Mouse (Mus musculus) C2C12 (cell line): ENCODE data around the gene Plch1. TPM values are rescaled to one million over a fixed set of nuclear protein-coding genes. Genes with fewer than 3 reads are reported as not detected.

ENCODE experiments used
- H3K27me3 ChIP-seq: one replicate; pipeline ENCODE4 v1.6.1; 2011; ENCODE audit not compliant: control insufficient read depth, insufficient read depth, insufficient read length
- H3K36me3 ChIP-seq: one replicate; pipeline ENCODE4 v1.6.1; 2011; ENCODE audit not compliant: control insufficient read depth, insufficient read depth
- H3K4me3 ChIP-seq: one replicate; pipeline ENCODE4 v1.5.1; 2011; ENCODE audit warnings: mild to moderate bottlenecking, control low read depth; ENCODE audit not compliant: poor library complexity, insufficient read depth, severe bottlenecking
- H3K79me2 ChIP-seq: one replicate; pipeline ENCODE4 v1.6.1; 2011; ENCODE audit not compliant: control insufficient read depth, insufficient read depth
- H3K79me3 ChIP-seq: one replicate; pipeline ENCODE4 v1.6.1; 2011; ENCODE audit warnings: low read depth, control low read depth
- H3ac ChIP-seq: one replicate; pipeline ENCODE3; 2011; ENCODE audit warnings: low read depth; ENCODE audit not compliant: control insufficient read depth, insufficient read length
- CEBPB ChIP-seq: IDR thresholded peaks from one replicate; pipeline ENCODE4 v1.6.1; 2011; ENCODE audit warnings: low read depth, mild to moderate bottlenecking, control low read depth, moderate library complexity
- CTCF ChIP-seq: IDR thresholded peaks from one replicate; pipeline ENCODE4 v1.5.1; 2011; ENCODE audit not compliant: control insufficient read depth, insufficient read depth, insufficient read length
- FOSL1 ChIP-seq: IDR thresholded peaks from one replicate; pipeline ENCODE4 v1.8.0; 2011; ENCODE audit warnings: mild to moderate bottlenecking, low read length; ENCODE audit not compliant: poor library complexity, insufficient read depth, severe bottlenecking
- MAX ChIP-seq: IDR thresholded peaks from one replicate; pipeline ENCODE4 v1.6.1; 2011; ENCODE audit warnings: mild to moderate bottlenecking, control low read depth
- MYOD1 ChIP-seq: IDR thresholded peaks from one replicate; pipeline ENCODE4 v1.6.1; 2011; ENCODE audit warnings: low read depth; ENCODE audit not compliant: control insufficient read depth, insufficient read length
- MYOG ChIP-seq: IDR thresholded peaks from one replicate; pipeline ENCODE4 v1.6.1; 2011; ENCODE audit not compliant: control insufficient read depth, insufficient read length; ENCODE audit errors: extremely low read depth
- USF1 ChIP-seq: IDR thresholded peaks from one replicate; pipeline ENCODE4 v1.6.1; 2011; ENCODE audit warnings: low read depth, mild to moderate bottlenecking, control low read depth, moderate library complexity
- polyA plus RNA-seq: library from polyadenylated mRNA; unstranded; fragments of >200 nt; fragmentation: generic; extraction: Trizol; gene quantifications from one replicate; pipeline ENCODE4 v1.2.1, GENCODE M21; 2012; ENCODE audit warnings: missing spikeins

The Plch1 gene
- polyA plus RNA-seq, 1 experiment, result not detected

DNA sequence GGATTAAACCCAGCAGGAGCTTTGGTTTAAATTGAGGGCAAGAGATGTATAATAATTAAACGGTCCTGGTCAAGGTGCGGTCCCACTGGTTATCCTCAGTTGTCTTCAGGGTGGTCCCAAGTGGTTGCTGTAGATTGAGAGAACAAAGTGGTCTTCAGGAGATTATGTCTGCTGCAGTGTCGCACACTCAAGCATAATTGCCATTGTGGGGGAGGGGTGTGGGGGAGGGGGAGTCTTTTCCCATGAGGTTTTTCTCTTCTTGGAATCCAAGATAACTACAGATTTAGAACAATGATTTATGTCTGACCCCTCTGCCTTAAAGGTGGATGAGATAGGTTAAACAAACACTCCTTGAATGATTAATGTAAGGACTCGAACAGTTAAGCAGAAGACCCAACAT, 11.0 kb upstream of the Plch1 start:
- H3K4me3 ChIP-seq, result no peak overlapping the region
- H3ac ChIP-seq, result no peak overlapping the region
- H3K27me3 ChIP-seq, result peaks cover 1% of the 10 kb centered on the region
- TF ChIP-seq CEBPB, result no peak
- TF ChIP-seq CTCF, result no peak
- no peak for TF ChIP-seq USF1
- TF ChIP-seq MYOD1, result no peak
- no peak for TF ChIP-seq MYOG
- no peak for TF ChIP-seq MAX
- no peak for TF ChIP-seq FOSL1
- no peaks in the 10 kb centered on the region for H3K79me3 ChIP-seq
- H3K79me2 ChIP-seq, result no peaks in the 10 kb centered on the region
- H3K36me3 ChIP-seq, result no peaks in the 10 kb centered on the region

DNA sequence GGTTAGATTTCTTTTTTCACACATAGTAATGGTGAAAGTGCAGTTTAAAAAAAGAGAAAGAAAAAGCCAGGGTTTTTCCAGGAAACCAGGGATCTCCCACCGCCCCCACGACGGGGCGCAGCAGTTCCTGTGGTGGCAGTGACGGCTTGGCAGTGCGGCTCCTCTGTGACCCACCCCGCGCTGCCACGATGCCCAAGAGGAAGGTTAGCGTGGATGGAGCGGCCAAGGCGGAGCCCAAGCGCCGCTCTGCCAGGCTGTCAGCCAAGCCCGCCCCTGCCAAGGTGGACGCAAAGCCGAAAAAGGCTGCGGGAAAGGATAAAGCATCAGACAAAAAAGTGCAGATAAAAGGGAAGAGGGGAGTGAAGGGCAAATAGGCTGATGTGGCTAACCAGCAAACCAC, 6.0 kb upstream of the Plch1 start:
- Histone ChIP-seq H3K36me3 (no peaks in the 10 kb centered on the region), H3K79me3 (no peaks in the 10 kb centered on the region), H3K27me3 (peaks cover 4% of the 10 kb centered on the region), H3ac (no peak overlapping the region), H3K4me3 (no peak overlapping the region), H3K79me2 (no peaks in the 10 kb centered on the region)
- TF ChIP-seq CTCF, result no peak
- no peak for TF ChIP-seq MYOD1
- no peak for TF ChIP-seq MAX
- no peak for TF ChIP-seq USF1
- TF ChIP-seq MYOG, result no peak
- TF ChIP-seq CEBPB, result no peak
- TF ChIP-seq FOSL1, result no peak

DNA sequence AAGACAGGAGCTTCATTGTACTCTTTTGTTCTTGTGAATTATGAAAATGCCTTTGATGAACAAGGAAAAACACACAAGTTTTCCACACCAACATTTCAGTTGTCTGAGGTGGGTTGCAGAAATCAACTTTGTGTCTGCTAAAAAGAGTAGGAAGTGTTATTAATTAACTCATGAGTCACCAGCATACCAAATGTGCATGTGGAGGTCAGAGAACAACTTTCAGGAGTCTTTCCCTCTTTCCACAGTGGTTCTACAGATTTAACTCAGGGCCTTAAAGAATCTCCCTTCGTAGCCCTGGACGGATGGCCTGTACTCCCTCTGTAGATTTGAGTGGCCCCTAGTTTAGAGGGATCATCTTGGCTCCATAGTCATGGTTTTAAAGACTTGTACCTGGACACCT, 4.9 kb upstream of the Plch1 start:
- Histone ChIP-seq H3ac (no peak overlapping the region), H3K27me3 (peaks cover 4% of the 10 kb centered on the region), H3K79me3 (no peaks in the 10 kb centered on the region), H3K4me3 (no peak overlapping the region), H3K36me3 (no peaks in the 10 kb centered on the region), H3K79me2 (no peaks in the 10 kb centered on the region)
- TF ChIP-seq MYOD1, result no peak
- no peak for TF ChIP-seq MYOG
- TF ChIP-seq CEBPB, result no peak
- TF ChIP-seq MAX, result no peak
- TF ChIP-seq FOSL1, result no peak
- TF ChIP-seq CTCF, result no peak

GRCm38 (mm10) chr3:63900021-63900571, 824 bp upstream of the Plch1 start:
- Histone ChIP-seq H3ac (no peak overlapping the region), H3K4me3 (no peak overlapping the region), H3K79me3 (no peaks in the 10 kb centered on the region)

DNA sequence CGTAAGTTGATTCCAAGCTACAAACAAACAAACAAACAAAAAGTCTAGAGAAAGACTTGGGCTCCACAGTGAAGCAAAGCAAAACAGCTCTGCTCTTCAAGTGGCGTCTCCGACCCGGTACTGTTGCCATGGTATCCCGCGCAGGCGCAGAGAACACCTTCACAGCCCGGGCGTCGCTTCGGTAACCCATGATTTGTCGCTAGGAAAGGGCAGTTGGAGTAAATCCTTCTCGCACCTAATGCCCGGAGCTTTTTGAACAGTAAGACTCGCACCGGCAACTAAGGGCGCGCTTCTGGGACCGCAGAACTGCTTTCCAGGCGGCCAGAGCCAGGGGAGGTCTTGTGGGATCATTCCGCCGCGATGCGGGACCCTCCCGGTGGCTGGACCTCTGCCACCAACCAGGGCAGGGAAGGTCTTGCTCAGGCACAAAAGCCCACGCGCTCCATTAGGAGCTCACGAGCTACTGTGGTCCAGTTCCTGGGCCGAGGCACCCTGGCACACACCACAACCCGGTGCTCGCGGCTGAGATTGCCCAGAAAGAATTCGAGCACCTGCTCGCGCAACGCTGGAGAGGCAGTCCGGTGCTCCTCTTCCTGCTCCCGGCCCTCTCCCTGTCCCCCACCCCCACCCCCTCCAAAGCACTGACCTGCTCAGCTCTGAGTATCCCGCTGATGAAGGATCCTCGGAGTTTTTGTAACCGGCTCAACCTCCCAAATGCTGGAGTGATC, 527 bp downstream of the Plch1 start:
- H3ac ChIP-seq, result no peak overlapping the region
- H3K36me3 ChIP-seq, result no peaks in the 10 kb centered on the region
- H3K79me3 ChIP-seq, result no peaks in the 10 kb centered on the region
- TF ChIP-seq MAX (no peak), FOSL1 (no peak), MYOD1 (no peak), USF1 (no peak), CEBPB (no peak), MYOG (no peak), CTCF (no peak)
- no peak overlapping the region for H3K4me3 ChIP-seq
- peaks cover 3% of the 10 kb centered on the region for H3K27me3 ChIP-seq
- no peaks in the 10 kb centered on the region for H3K79me2 ChIP-seq

More at GRCm38 (mm10) chr3:63900021-63900571, 824 bp upstream of the Plch1 start:
- Histone ChIP-seq H3K27me3 (peaks cover under 1% of the 10 kb centered on the region), H3K36me3 (no peaks in the 10 kb centered on the region), H3K79me2 (no peaks in the 10 kb centered on the region)
- TF ChIP-seq USF1, result no peak
- TF ChIP-seq MYOD1, result no peak
